Mouse (Mus musculus): ENCODE measurements at regions not wholly inside any gene's neighbourhood (a gene's known extent, or its start where the extent isn't known, plus 50 kb on each side); places are given as distances from the start of the nearest gene placed in this dataset.

- TF ChIP-seq CTCF (IDR thresholded peaks at IDR 0.05; ENCODE audit: low read depth, low read length) (no peak), POLR2A (IDR thresholded peaks at IDR 0.05; ENCODE audit: extremely low read depth, insufficient read depth, low read length) (no peak)
These were observed 229.9 kb downstream of the Brinp2 start for GRCm38 (mm10) chr1:158126272-158126671.

Data from liver, adult 2 months (tissue).